Mouse (Mus musculus): ENCODE measurements around the gene Nipa1. TPM values are rescaled to one million over a fixed set of nuclear protein-coding genes. Genes with fewer than 3 reads are reported as not detected.

Gene Nipa1
- polyA plus RNA-seq, 1 experiment from 2014 or later = 4.5 TPM

- ATAC-seq (no peak), DNase-seq (no peak)
- Histone ChIP-seq H3K4me3 (ENCODE audit: low read depth, low read length) (no peak overlapping the region), H3K27me3 (ENCODE audit: insufficient read depth, low read length) (no peaks in the 10 kb centered on the region), H3K27ac (ENCODE audit: low read depth) (0 out of 2 replicates have a peak overlapping the region, but pooled peaks have one; percentile 16), H3K9me3 (ENCODE audit: low read length) (no peaks in the 10 kb centered on the region), H3K4me2 (ENCODE audit: low read depth, low read length) (no peak overlapping the region), H3K9ac (replicated peaks) (no peak overlapping the region), H3K4me1 (ENCODE audit: insufficient read depth) (no peaks in the 10 kb centered on the region), H3K36me3 (replicated peaks; ENCODE audit: insufficient read depth, low read length) (peaks cover 50% of the 10 kb centered on the region)
- TF ChIP-seq CTCF (IDR thresholded peaks at IDR 0.05; ENCODE audit: low read depth) = no peak
- TF ChIP-seq EP300 (IDR thresholded peaks at IDR 0.05; ENCODE audit: low read depth) = no peak
- WGBS (ENCODE audit: insufficient replicate concordance) = 75% methylated on average over 2 of the region's 2 CpGs
Observed at GRCm38 (mm10) chr7:55928649-55929048, 91.1 kb downstream of the Nipa1 start.

Other genes starting within 250 kb of the Nipa1 start
- 4.4 and 5.5 TPM in 2 replicates for gene Tubgcp5, start 225.8 kb downstream of the Nipa1 start, polyA plus RNA-seq (2015; fragmentation: Nextera tagmentation; extraction: Ambion mirVana)
- 12.0 and 14.3 TPM in 2 replicates for gene Cyfip1, start 178.2 kb downstream of the Nipa1 start, polyA plus RNA-seq (2015; fragmentation: Nextera tagmentation; extraction: Ambion mirVana)
- 22.7 and 23.9 TPM in 2 replicates for gene Nipa2, start 57.5 kb downstream of the Nipa1 start, polyA plus RNA-seq (2015; fragmentation: Nextera tagmentation; extraction: Ambion mirVana)
- 7.1 and 8.8 TPM in 2 replicates for gene Herc2, start 30.2 kb upstream of the Nipa1 start, polyA plus RNA-seq (2015; fragmentation: Nextera tagmentation; extraction: Ambion mirVana)
- gene Oca2, start 219.8 kb upstream of the Nipa1 start, polyA plus RNA-seq (2015; fragmentation: Nextera tagmentation; extraction: Ambion mirVana) = not detected in 2 replicates